Mouse (Mus musculus): ENCODE results near the gene Cox7a2l.

The Cox7a2l gene

DNA sequence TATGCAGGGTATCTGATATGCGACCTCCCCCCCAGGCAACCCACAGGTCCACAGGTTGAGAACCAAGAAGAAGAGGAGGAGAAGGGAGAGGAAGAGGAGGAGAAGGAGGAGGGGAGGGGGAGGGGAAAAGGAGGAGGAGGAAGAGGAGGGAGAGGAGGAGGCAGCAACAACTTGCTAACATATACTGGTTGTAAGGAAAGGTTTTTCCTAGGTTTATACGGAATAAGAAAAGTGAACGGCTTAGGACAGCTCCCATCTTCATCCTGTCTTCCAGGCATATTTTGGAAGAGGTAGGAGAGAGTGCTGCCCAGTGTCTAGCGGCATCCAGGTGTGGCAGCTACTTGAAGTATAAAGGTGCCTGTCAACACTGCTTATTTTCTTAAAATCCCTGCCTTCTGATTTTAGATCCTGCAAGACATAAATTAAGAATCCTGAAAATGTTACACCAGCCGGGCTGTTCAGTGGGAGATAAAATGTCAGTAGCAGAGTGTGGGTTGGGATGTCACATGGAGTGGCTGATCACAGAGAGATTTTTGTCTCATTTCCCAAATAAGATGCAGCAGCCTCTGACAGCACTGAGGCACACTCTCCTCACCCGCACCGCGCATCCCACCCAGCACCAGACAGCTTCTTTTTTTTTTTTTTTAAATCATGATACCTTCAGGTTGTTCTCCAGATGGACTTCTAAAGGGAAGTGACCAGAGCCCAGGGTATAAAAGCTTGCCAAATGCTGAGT lies at the start of gene Cox7a2l:
Gene Cox7a2l (minus strand): TSS at position 51 of the 736 bp plus-strand sequence.
- ChIA-PET CTCF (interaction anchor here in 1 of 4 experiments (0.6 kb wide), 1 partner anchor 17 kb away, joined by 3 read pairs; no protein-coding TSS in a partner anchor), POLR2A (interaction anchor here in 1 of 4 experiments (0.7 kb wide), 1 partner anchor 87 kb away, joined by 3 read pairs; no protein-coding TSS in a partner anchor)

DNA sequence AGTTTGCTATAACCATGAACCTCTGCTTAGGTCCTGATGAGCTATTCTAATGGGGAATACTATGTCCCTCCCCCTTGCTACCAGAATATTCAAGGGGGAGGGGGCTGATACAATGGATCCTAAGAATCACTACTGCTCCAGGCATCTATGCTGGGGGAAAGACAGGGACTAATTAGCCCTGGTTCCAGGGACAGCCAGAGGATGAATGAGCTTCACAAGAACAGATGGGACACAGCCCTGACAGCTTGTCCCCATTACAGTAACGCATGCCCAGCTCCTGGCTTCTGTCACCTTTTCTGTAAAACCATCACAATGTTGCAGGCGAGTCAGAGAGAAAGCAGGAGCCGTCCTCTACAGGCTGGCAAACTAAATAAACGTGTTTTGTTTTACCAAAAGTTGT lies 48.4 kb upstream of the Cox7a2l start:
- ChIA-PET CTCF (interaction anchor here (0.6 to 1.4 kb wide), 7 partner anchors 17 to 288 kb away, joined by 3 to 6 read pairs (median 3); no protein-coding TSS in a partner anchor), POLR2A (interaction anchor here in 1 of 4 experiments (0.7 to 1.2 kb wide), 7 partner anchors 16 to 185 kb away, joined by 3 to 5 read pairs (median 3); no protein-coding TSS in a partner anchor)

DNA sequence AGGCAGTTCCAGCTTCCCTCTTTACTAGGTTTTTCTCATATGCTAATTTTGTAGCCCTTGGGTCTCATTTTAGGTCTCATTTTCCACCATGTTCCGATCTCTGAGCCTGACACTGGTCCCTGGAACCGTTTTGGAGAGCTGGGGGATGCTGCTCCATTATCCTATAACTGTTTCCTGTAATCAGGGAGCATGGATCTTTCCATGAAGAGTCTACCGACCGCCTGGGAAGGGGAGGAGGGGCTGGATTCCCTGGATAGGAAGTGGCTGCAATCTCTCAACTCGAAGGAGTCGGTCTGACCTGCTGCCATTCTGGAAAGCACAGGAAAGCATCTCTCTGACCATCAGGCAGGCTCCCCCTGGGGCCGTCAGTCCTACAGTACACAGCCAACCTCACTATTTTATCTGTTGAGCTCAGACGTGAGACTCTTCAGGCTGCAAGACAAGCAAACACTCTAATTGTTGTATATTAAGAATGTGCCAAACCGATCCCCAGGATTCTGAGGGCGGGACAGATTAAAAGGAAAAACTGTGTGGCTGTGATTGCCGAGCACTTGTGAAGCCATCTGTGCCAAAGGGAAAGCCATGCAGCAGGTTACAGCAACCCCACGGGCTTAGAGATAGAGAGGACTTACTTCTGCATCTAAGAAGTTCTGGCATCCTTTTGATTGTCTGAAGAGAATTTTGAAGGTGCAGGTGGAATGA lies 47.1 kb upstream of the Cox7a2l start:
- CTCF ChIA-PET: interaction anchor here (0.6 to 1.4 kb wide), 9 partner anchors 11 to 173 kb away, joined by 3 to 8 read pairs (median 3); no protein-coding TSS in a partner anchor
- POLR2A ChIA-PET: interaction anchor here (0.6 to 1.3 kb wide), 9 partner anchors 11 to 316 kb away, joined by 3 to 4 read pairs (median 3); no protein-coding TSS in a partner anchor

DNA sequence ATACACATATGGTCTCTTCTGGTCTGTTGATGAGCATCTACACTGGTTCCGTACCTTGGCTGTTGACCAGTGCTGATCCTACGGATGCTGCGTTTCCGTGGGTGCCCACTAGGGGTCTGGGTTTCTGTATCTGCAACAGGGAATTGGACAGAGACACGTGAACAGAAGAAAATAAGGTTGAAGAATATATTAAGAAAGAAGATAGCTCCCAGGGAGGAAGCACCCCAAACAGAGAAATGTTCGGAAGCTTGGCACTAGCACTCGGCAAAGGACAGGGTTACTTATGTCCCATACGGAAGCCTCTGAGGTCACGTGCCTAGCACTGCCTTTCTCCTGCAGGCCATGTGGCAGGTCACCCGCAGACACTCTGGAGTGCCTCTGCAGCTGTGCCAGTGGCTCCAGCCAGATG lies 46.6 kb upstream of the Cox7a2l start:
- ChIA-PET POLR2A (interaction anchor here in 2 of 4 experiments (0.7 to 1.3 kb wide), 6 partner anchors 11 to 43 kb away, joined by 3 read pairs; no protein-coding TSS in a partner anchor), CTCF (interaction anchor here (0.6 to 1.3 kb wide), 8 partner anchors 11 to 613 kb away, joined by 3 to 5 read pairs (median 3); no protein-coding TSS in a partner anchor)

DNA sequence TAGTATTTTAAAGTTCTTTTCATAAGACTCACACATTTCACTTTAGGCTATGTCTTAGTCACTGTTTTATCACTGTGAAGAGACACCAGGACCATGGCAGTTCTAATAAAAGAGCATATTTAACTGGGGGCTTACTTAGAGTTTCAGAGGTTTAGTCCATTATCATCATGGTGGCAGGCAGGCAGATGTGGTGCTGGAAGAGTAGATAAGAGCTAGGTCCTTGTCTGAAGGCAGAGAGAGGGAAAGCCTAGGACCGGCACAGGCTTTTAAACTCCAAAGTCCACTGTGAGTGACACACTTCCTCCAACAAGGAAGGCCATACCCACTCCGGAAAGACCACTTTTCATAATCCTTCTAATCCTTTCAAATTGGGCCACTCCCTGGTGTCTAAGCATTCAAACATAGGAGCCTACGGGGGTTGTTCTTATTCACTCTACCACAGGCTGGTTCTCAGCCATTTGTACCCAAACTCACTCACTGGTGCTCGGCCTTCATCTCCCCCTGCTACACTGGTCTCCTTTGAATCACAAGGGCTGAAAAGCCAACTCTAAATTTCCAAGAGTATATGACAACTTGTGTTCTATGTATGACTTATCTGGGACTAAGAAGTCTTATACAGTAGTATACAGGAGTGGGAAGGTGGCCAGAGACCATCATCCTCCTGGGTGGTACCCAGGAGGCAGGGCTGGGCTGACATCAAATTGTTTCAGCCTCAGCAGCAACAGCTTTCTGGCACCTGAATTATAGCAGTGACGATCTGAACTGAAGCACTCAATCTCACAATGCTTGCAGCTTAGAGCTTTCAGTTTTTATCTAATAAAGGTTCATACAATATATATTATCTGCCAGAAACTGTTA lies 45.3 kb upstream of the Cox7a2l start:
- CTCF ChIA-PET: interaction anchor here in 1 of 4 experiments (0.5 kb wide), 1 partner anchor 8 kb away, joined by 3 read pairs; no protein-coding TSS in a partner anchor
- POLR2A ChIA-PET: interaction anchor here in 1 of 4 experiments (0.8 kb wide), 1 partner anchor 9 kb away, joined by 3 read pairs; no protein-coding TSS in a partner anchor

DNA sequence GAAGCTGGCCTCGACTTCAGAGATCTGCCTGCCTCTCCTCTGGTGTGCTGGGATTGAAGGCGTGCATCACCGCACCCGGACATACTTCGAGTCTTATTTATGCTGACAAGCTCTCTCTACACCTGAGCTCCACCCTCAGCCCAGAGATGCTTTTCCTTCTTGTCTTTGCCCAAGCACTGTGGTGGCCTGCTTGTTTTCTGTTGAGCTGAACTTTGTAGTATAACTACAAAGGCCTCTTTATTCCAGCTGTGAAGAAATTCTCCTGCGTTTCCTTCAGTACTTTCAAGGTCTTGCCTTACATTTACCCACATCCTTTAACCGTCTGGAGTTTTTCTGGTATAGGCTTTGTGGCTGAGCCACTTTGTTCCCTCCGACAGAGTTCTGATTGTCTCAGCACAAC lies 42.0 kb upstream of the Cox7a2l start:
- CTCF ChIA-PET: interaction anchor here in 2 of 4 experiments (0.5 to 0.6 kb wide), 2 partner anchors 53 to 293 kb away, joined by 3 to 6 read pairs; no protein-coding TSS in a partner anchor
- POLR2A ChIA-PET: interaction anchor here in 1 of 4 experiments (1.0 kb wide), 1 partner anchor 59 kb away, joined by 3 read pairs; no protein-coding TSS in a partner anchor

DNA sequence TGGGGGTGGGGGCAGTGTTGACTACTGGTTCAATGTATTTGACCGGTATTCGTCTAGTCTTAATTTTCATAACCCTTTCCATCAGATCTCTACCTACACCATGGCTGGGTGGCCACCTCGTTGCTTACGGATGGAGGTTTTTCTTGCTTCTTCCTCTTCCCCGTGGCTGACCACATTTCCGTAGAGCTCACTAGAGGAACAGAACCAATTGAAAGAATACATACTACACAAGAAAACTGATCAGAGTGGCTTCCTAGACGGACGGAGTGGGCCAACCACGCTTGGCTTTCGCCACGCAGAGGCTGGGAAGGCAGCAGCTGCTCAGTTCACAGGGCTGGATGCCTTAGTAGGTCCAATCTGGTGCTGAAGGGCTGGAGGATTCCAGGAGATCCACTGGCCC lies 38.7 kb upstream of the Cox7a2l start:
- CTCF ChIA-PET: no interaction called here
- POLR2A ChIA-PET: interaction anchor here in 1 of 4 experiments (0.6 kb wide), 1 partner anchor 94 kb away, joined by 10 read pairs; no protein-coding TSS in a partner anchor

DNA sequence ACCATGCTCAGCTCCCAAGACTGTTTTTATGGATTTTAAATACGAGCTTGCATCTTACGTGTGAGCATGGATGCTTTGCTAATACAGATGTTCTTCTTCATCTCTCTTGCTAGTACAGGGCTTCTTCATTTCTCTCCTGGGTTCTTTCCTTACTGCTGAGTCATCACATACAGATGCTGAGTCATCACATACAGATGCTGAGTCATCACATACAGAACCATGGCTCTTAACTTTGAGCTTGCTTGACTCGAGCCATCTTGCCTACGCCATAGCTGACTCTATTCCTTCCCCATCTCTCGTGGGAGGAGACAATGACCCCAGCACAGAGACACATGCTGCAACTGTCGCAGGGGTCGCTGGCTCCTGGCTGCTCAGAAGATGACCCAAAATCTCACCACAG lies 37.9 kb upstream of the Cox7a2l start:
- ChIA-PET CTCF (interaction anchor here in 2 of 4 experiments (0.6 kb wide), 3 partner anchors 8 to 620 kb away, joined by 3 read pairs; no protein-coding TSS in a partner anchor), POLR2A (interaction anchor here in 2 of 4 experiments (0.6 to 0.8 kb wide), 4 partner anchors 9 to 515 kb away, joined by 3 to 7 read pairs (median 4); no protein-coding TSS in a partner anchor)

DNA sequence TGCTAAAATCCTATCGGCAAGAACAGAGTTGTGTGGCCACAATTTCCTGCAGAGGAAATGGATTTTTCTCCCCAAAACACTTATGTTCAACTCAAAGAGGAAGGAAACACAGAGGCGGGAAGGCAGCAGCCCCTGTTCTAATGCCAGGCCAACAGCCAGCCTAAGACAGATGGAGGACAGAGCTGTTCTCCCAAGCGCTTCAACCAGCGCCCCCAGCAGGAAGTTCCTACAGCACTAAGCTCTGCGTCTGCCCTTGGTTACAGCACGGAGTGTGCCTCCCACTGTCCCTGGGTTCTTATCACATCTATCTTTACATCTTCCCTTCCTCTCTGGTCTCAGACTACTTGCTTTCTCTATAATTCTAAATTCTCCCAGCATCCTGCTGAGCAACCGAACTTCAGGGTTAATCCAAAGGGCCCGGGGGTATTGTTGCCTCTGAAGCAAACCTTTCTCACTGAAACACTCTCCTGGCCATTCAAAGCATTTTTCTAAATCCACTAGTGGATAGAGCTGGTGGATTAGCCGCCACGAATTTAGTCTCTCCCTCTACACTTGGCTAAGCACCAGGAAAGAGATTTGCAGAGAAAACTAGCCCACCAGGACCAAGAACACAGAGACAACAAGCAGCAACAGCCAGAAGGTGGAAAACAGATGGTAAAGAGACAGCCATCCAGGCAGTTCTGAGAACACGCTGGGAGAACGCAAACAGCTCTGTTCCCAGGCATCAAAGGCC lies 31.5 kb upstream of the Cox7a2l start:
- POLR2A ChIA-PET: interaction anchor here in 3 of 4 experiments (0.6 to 4.1 kb wide), 11 partner anchors 11 to 119 kb away, joined by 3 to 22 read pairs (median 6); no protein-coding TSS in a partner anchor
- CTCF ChIA-PET: interaction anchor here in 3 of 4 experiments (0.6 to 1.6 kb wide), 6 partner anchors 9 to 87 kb away, joined by 3 to 6 read pairs (median 4); no protein-coding TSS in a partner anchor

DNA sequence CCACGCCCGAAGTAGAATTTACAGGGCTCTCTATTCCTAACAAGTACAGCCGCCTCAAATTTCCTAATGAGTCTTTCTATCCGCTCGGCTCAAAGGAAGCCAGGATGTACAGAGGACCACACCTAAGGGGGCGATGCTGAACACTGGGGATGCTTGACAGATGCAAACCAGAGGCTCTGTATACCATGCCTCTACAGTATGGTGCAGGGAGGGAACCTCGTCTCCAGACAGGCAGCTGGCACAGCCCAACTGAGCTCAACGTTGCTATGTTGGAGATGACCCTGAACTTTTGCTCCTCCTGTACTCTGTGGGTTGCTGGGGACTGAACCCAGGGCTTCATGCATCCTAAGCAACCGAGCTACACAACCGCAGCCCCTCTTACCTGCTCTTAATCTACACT lies 30.0 kb upstream of the Cox7a2l start:
- ChIA-PET CTCF (interaction anchor here in 3 of 4 experiments (0.6 to 1.6 kb wide), 4 partner anchors 34 to 88 kb away, joined by 3 read pairs; no protein-coding TSS in a partner anchor), POLR2A (interaction anchor here (0.8 to 4.1 kb wide), 19 partner anchors 10 to 182 kb away, joined by 3 to 22 read pairs (median 4); no protein-coding TSS in a partner anchor)

DNA sequence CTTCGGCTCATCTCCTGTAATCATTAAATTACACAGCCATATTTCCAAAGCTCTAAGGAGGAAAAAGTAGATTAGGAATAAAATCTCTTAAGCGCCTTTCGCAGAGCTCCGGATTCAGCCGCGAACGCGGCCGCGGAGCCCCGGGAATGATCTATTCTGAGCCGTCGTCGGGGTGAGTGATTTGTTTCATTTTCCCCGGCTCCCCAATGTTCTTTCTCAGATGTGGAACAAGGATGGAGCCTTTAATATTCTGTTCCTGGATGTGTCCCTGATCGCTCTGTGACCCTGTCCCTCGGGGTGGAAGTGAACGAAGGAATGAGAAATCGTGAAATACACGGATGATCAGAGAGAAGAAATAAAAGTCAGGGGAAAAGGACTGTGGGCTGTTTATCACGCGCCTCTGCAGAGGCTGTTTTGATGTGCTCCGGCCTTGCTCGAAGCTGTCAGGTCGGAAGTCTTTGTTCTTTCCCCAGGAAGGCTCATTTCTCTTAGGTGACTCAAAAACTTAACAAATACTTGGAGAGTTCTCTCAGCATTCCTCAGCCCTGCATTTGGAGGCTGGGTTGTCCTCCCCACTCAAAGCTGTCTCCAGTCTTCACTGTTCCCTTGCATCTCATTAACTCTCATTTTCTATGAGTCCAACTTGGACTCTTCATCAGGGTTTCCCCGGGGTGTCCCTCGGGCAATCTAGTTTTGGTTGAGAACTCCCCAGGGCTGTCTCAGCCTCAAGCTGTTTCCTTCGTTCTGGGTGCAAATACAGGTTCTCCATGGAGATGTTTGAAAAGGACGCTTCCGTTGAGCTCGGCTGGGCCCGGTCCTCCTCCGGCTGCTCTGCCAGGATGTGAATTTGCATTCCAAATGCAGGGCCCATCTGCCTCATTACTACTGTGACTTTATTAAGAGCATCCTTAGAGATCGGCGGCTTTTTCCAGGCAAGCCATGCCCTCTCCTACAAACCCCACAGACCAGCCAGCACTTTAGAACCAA lies 28.9 kb upstream of the Cox7a2l start:
- ChIA-PET CTCF (interaction anchor here in 2 of 4 experiments (0.9 to 2.1 kb wide), 3 partner anchors 10 to 19 kb away, joined by 3 to 8 read pairs (median 3); no protein-coding TSS in a partner anchor), POLR2A (interaction anchor here in 3 of 4 experiments (0.6 to 4.1 kb wide), 23 partner anchors 8 to 483 kb away, joined by 3 to 22 read pairs (median 4); no protein-coding TSS in a partner anchor)

DNA sequence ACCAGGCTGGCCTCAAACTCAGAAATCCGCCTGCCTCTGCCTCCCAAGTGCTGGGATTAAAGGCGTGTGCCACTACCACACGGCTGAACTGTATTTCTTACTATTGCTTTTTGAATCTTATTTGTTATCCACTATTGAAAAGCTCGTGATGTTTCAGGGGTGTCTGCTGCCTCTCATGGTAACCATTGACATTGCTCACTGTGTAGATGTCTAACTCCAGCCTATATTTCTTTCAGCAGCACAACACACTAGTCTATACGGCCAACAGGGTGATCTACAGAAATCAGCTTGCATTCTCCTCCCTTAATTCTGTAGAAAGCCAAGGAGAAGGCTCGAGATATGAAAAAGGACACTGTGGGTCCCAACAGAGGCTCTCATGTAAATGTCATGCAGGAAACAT lies 28.1 kb upstream of the Cox7a2l start:
- ChIA-PET CTCF (interaction anchor here in 1 of 4 experiments (2.1 kb wide), 1 partner anchor 10 kb away, joined by 8 read pairs; no protein-coding TSS in a partner anchor), POLR2A (interaction anchor here in 3 of 4 experiments (0.6 to 3.3 kb wide), 9 partner anchors 10 to 203 kb away, joined by 3 to 18 read pairs (median 3); no protein-coding TSS in a partner anchor)

DNA sequence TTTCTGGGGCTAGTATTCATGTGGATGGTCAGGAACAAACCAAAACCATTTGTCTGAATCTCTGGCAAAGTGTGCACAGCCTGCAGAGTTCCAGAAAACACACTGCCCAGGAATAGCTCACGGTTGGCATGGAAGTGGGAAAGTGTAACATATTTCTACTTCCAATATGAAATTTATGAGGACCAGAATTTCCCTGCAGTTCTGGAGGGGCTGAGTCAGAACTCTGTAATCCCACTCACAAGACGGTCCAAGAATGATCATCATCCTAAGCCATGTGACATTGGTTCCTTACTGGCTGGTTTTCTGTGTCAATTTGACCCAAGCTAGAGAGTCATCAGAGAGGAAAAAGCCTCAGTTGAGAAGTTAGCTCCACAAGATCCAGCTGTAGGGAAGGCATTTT lies 25.3 kb upstream of the Cox7a2l start:
- ChIA-PET POLR2A (interaction anchor here in 3 of 4 experiments (0.7 kb wide), 3 partner anchors 235 to 466 kb away, joined by 4 to 7 read pairs (median 4); no protein-coding TSS in a partner anchor), CTCF (no interaction called here)

DNA sequence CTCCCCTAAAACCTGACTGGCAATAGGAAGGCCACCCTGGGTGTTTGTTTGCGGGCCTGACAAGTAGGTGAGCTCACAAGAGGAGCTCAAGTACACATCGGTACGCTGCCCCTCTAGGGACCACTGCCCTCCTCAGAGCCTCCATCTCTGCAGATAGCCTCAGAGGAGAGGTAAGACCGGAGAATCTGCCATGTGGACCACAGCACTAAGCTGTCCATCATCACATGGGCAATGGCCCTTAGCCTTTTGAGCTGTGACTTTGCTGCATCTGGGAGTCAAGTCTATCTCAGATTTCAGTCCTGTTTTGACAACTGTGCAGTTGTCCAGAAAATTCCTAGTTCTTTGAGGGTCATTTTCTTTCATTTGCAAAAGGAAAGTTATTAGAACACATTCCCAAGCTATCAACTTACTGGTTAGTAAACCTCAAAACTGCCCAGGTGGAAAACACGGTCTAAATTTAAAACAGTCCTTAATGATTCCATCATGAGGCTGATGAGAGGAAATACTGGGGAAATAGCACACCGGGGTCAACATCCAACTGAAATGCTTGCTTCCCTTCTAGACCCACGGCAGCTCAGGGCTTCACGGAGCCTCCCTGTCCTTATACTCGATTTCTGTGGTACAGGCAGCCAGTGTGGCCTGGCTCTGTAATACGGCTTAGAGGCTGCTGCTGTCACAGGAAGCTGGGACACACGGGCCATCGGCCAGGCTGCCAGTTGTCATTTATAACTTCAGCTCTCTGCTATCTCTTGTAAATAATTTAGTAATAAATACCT lies 22.3 kb upstream of the Cox7a2l start:
- ChIA-PET CTCF (interaction anchor here in 1 of 4 experiments (0.8 kb wide), 1 partner anchor 9 kb away, joined by 4 read pairs; no protein-coding TSS in a partner anchor), POLR2A (interaction anchor here in 3 of 4 experiments (0.7 to 2.2 kb wide), 7 partner anchors 10 to 434 kb away, joined by 3 to 8 read pairs (median 3); no protein-coding TSS in a partner anchor)

DNA sequence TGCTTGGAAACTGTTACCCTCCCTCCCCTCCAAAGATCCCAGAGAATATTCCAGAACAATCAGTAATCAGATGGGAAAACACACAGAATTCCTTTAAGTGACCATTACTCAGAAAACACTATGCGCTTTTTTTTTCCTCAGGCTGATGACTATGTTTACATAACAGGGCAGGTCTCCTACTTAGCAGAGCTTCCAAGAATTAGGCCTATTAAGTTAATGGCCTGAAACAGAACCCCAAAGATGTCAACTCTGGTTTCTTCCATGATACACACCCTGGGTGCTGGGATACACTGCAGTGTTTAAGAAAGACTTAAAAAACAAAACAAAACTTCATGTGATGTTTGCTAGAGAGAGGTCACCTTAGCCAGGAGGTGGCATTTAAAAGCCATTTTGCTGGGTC lies 21.6 kb upstream of the Cox7a2l start:
- ChIA-PET POLR2A (interaction anchor here in 3 of 4 experiments (0.7 to 3.0 kb wide), 10 partner anchors 9 to 434 kb away, joined by 3 to 14 read pairs (median 4); no protein-coding TSS in a partner anchor), CTCF (no interaction called here)
